Mouse (Mus musculus) 3134 (cell line): ENCODE data around the gene Cdk7.
"Not testable (repeated sequence)": the region's sequence is repeated elsewhere in the genome, so short reads cannot be mapped to it uniquely, and the experiment has no call there.

Source experiments
- DNase-seq: peaks from one replicate; pipeline ENCODE4 v3.0.0-alpha.2; 2011; ENCODE audit warnings: low spot score; ENCODE audit not compliant: insufficient read length; ENCODE audit errors: extremely low read depth

Gene Cdk7

GRCm38 (mm10) chr13:100728530-100728929 is 2.2 kb downstream of the Cdk7 start:
- DNase-seq = not testable (repeated sequence)

- DNase-seq = no peak
Measured at GRCm38 (mm10) chr13:100728086-100728485, 2.7 kb downstream of the Cdk7 start.

GRCm38 (mm10) chr13:100725194-100725593 is 5.5 kb downstream of the Cdk7 start:
- no peak for DNase-seq

GRCm38 (mm10) chr13:100724051-100724754 is 6.5 kb downstream of the Cdk7 start:
- no peak for DNase-seq

- no peak for DNase-seq
Measured at GRCm38 (mm10) chr13:100721656-100722055, 9.1 kb downstream of the Cdk7 start.

DNA sequence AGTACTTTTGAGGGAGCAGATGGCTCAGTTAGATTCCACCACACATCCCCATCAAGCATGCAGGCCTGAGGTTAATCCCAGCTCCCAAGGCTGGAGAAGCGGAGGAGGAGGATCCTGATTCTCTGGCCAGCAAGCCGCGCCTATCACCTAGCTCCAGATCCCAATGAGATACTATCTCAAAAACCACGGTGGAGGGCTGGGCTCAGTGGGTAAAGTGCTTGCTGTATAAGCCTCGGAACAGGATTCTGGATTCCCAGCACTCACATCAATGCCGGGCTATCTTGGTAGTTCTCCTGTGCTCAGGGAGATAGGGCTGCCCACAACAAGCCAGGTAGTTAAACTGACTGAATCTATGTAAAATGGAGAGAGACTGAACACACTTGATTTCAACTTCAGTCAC is 15.3 kb downstream of the Cdk7 start:
- DNase-seq = no peak

- no peak for DNase-seq
Measured at GRCm38 (mm10) chr13:100706206-100706605, 24.5 kb downstream of the Cdk7 start.

DNA sequence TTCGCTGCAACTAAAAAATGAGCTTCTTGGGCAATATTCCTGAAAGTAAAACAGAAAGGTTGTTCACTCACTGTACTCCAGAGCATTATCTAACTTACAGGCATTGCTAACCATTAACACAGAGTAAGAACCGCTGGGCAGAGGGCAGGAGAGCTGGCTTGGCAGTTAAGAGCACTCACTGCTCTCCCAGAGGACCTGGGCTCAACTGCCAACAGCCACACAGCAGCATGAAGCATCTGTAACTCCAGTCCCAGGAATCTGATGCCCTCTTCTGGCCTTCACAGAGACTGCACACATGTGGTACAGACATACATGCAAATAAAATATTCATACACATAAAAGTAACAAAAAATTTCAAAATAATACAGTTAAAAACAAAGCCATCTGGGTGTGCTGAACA is 27.3 kb downstream of the Cdk7 start:
- DNase-seq = no peak

GRCm38 (mm10) chr13:100698866-100699265 is 31.9 kb downstream of the Cdk7 start:
- DNase-seq = no peak

GRCm38 (mm10) chr13:100697541-100697940 is 33.2 kb downstream of the Cdk7 start:
- DNase-seq = no peak

DNA sequence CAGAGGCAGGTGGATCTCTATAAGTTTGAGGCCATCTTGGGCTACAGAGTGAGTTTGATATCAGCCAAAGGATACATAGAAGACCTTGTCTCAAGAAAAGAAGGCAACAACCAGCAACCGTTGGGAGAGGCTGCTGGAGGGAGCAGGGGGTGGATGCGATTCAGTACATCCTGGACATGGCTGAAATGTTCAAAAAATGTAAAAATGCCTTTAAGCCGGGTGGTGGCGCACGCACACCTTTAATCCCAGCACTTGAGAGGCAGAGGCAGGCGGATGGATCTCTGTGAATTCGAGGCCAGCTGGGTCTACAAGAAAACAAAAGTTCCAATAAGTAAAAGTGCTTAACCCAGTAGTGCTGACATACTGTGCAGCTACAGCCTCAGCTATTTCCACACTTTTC is 43.2 kb downstream of the Cdk7 start:
- no peak for DNase-seq

DNA sequence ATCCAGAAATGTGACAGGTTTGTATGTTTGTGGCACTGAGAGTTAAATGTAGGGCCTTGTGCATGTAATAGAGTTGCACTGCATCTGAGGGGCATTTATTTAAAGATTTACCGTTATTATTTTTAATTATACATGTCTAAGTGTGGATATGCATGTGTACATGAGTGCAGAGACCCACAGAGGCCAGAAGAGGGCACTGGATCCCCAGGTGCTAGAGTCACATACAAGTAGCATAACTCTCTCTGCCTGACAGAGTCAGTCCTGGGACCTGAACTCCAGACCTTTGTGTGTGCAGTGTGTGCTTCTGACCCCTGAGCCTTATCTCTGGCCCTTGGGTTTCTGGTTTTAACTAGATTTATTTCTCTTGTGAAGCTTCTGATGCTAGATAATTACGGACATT is 46.4 kb downstream of the Cdk7 start:
- no peak for DNase-seq

DNA sequence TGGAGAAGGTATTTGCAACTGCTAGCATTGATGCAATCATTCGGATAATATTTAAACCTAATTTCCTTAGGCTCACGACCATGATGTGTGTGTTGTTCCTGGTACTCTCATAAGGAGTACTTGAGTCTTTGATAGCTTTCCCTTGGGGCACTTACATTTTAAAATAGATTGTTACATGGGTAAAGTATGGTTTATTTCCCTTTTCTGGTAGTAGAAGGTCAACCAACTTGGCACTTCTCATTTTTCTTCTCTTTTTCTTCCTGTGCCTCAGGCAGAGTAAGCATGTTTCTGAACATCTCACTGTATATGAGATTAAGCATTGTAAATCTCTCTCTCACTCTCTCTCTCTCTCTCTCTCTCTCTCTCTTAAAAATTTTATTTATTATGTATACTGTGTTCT is 47.9 kb downstream of the Cdk7 start:
- no peak for DNase-seq

DNA sequence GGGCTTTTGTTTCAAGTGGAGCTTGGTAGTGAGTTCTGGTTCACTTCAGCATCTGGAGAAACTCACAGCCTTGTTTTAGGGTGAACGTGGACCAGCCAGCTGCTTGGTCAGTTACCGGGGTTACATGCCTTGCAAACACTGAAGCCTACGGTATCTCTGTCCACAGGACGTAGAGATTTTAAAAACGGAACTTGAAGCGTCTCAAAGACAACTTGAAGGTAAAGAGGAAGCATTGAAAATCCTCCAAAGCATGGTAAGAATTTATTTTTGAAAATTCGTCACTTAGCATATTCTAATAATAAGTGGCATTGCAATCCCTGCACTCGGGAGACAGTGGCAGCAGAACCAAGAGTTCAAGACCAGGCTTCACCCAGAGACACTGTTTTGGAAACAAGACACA is 49.1 kb downstream of the Cdk7 start:
- DNase-seq = no peak

- DNase-seq = no peak
Measured at GRCm38 (mm10) chr13:100675936-100676635, 54.7 kb downstream of the Cdk7 start.

DNA sequence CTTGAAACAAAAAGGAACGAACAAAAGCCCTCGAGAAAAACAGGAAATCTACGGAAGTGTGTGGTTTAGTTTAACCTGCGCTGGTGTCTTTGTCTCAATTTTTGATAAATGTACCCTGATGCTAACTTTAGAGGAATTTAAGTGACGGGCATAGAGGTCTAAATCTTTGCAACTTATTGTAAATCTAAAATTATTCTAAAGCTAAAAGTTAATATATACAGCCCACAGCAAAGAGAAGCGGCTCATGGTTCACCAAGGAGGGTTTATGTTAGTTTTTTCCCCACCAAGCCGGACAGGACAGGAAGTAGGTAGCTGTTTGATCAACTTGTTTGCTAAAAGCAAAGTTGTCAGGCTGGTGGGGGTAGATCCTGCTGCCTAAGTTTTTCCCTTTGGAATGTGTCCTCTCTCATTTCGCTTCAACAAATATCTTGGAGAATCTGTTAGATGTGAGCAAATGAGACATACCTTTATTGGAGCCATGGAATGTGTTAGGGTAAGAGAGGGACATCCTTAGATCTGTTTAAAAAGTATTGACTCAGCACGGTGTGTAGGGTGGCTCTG is 60.5 kb downstream of the Cdk7 start:
- DNase-seq = no peak

DNA sequence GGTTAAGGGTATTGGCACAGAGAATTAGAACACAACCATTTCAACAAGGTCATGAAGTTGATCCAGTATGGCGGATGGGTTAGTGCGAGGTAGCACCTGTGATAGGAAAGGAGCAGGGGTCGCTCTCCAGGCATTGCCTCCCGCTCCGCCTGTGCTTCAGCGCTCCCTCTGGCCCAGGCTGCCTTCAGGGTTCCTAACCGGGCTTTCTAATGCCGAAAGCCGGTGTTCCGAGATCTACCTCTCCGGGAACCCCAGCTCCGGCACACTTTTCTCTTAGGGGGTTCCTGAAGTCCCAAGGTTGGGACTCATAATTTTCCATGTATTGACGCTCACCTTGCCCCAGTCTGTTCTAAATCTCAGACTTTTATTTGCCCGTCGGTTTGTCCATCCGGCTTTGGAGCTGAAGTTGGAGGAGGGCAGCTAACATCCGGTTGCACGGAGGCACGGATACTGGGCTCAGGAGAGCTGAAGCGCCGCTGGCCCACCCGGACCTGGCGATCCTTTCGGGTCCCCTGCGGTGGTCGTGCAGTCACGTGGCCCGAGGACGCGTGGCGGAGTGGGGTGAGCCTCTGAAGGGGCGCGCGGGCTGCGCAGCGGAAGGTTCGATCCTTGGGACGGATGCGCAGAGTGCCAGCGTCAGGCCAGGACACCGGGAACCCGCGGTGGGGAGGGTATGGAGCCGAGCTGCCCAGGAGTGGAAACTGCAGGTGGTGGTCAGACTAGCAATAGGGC is 61.3 kb downstream of the Cdk7 start, which contains the start of gene Ccdc125:
Ccdc125 (plus strand) TSS at position 427 of the 732 bp plus-strand sequence.
- peak; percentile 38 for DNase-seq

GRCm38 (mm10) chr13:100659864-100660456 is 70.8 kb downstream of the Cdk7 start:
- peak; percentile 30 for DNase-seq

DNA sequence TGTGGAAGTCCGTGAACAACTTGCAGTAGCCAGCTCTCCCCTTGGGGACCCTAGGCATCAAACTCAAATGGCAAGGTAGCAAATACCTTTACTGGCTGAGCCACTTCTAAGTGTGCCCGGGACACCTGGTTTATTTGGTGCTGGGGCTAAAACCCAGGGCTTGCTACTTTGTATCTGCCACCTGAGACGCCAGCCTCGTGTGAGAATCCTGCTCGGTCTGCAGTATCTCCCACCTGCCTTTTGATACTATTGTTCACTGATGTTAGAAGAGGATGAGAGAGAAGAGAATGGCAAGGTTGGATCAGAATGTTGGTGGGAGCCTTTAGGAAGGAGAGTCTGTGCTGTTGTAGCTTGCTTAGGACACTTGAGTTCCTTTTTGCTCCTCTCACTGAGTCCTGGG is 72.6 kb downstream of the Cdk7 start:
- DNase-seq = no peak
